Mouse (Mus musculus): ENCODE results near the gene Usp7.

DNA sequence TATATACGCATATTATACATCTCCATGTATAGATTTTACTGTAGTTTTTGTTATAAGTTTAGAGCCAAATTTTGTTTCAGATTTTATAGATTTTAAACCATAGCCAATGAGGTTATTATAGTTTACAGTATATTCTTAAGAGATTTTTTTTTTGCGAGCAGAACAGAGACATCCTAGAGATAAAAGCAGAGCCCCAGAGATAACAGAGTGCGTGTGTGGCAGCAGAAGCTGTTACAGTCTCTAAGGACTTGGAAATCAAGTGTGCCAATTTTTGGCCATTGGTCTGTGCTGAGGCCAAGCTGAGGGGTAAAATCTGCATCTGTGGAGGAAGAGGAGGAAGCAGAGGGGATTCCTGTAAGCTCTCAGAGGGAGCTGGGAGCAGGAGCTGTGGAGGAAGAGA is 11.9 kb downstream of the Usp7 start:
- TF ChIP-seq CTCF (IDR thresholded peaks at IDR 0.05; ENCODE audit: low read depth), result no peak
- no peak for TF ChIP-seq EP300 (optimal IDR thresholded peaks at IDR 0.05)
